Mouse (Mus musculus) thymus, adult 18-20 months (tissue): ENCODE measurements around the gene Nr1h4.

ENCODE experiments used
- DNase-seq, 2 experiments: peaks; one replicate each; pipeline ENCODE4 v3.0.0; 2022; ENCODE audit warnings: mixed read lengths in 2 of 2

The Nr1h4 gene

GRCm38 (mm10) chr10:89520381-89520780 is 13.0 kb downstream of the Nr1h4 start:
- DNase-seq = no peak

- no peak for DNase-seq
Observed at GRCm38 (mm10) chr10:89519226-89519625, 14.2 kb downstream of the Nr1h4 start.

- no peak for DNase-seq
Observed at GRCm38 (mm10) chr10:89518365-89518764, 15.0 kb downstream of the Nr1h4 start.

GRCm38 (mm10) chr10:89515813-89516212 is 17.6 kb downstream of the Nr1h4 start:
- no peak for DNase-seq

GRCm38 (mm10) chr10:89512562-89512961 is 20.8 kb downstream of the Nr1h4 start:
- no peak for DNase-seq

- DNase-seq = no peak
Observed at GRCm38 (mm10) chr10:89510547-89510946, 22.8 kb downstream of the Nr1h4 start.

- DNase-seq = no peak
Observed at GRCm38 (mm10) chr10:89508567-89508966, 24.8 kb downstream of the Nr1h4 start.

- DNase-seq = no peak
Observed at GRCm38 (mm10) chr10:89506479-89506878, 26.9 kb downstream of the Nr1h4 start.

- no peak for DNase-seq
Observed at GRCm38 (mm10) chr10:89505592-89505955, 27.8 kb downstream of the Nr1h4 start.

GRCm38 (mm10) chr10:89504952-89505591 is 28.3 kb downstream of the Nr1h4 start:
- DNase-seq = no peak

GRCm38 (mm10) chr10:89502986-89503560 is 30.3 kb downstream of the Nr1h4 start:
- no peak for DNase-seq

GRCm38 (mm10) chr10:89501902-89502301 is 31.5 kb downstream of the Nr1h4 start:
- no peak for DNase-seq

GRCm38 (mm10) chr10:89495537-89495936 is 37.8 kb downstream of the Nr1h4 start:
- DNase-seq = no peak

- DNase-seq = no peak
Observed at GRCm38 (mm10) chr10:89491321-89491720, 42.1 kb downstream of the Nr1h4 start.

- no peak for DNase-seq
Observed at GRCm38 (mm10) chr10:89490250-89490649, 43.1 kb downstream of the Nr1h4 start.

- no peak for DNase-seq
Observed at GRCm38 (mm10) chr10:89489459-89489858, 43.9 kb downstream of the Nr1h4 start.

GRCm38 (mm10) chr10:89486995-89487742 is 46.2 kb downstream of the Nr1h4 start:
- no peak for DNase-seq

- no peak for DNase-seq
Observed at GRCm38 (mm10) chr10:89484907-89485306, 48.5 kb downstream of the Nr1h4 start.

- DNase-seq = no peak
Observed at GRCm38 (mm10) chr10:89483812-89484602, 49.4 kb downstream of the Nr1h4 start.

- no peak for DNase-seq
Observed at GRCm38 (mm10) chr10:89483113-89483512, 50.3 kb downstream of the Nr1h4 start.

- no peak for DNase-seq
Observed at GRCm38 (mm10) chr10:89482142-89482681, 51.2 kb downstream of the Nr1h4 start.

- DNase-seq = no peak
Observed at GRCm38 (mm10) chr10:89481638-89482037, 51.7 kb downstream of the Nr1h4 start.

GRCm38 (mm10) chr10:89478766-89479165 is 54.6 kb downstream of the Nr1h4 start:
- DNase-seq = no peak
